In genomic region chr2:120628886-120629735, GRCm38 (mm10) we compare ENCODE assay signal across 7 mouse cellular contexts. TPM values are rescaled to one million over a fixed set of nuclear protein-coding genes. Genes with fewer than 3 reads are reported as not detected.
A peak's percentile ranks its signal among the peaks of the same experiment; 100 is the strongest.
DNase-seq lines count a peak whose midpoint lies in the region; ATAC-seq lines count a peak whose summit lies in the region.

Stard9 (plus strand) TSS chr2:120629121.

- peak; percentile 99 for DNase-seq in adrenal gland, adult 2 months
- DNase-seq in embryo, embryonic 11.5 days (ENCODE audit: low read depth, low spot score): peak; percentile 98
- DNase-seq in gastrocnemius, postnatal 36 days: peak; percentile 96 to 98
- peak; percentile 97 to 99 for DNase-seq in left cerebral cortex, postnatal 25 days (ENCODE audit: low spot score in 2 of 2)
- peak; percentile 98 for DNase-seq in midbrain, embryonic 10.5 days (ENCODE audit: low spot score)
- peak; percentile 92 for DNase-seq in right cerebral cortex, postnatal 4 days

- 0 out of 2 replicates have a peak, but pooled peaks cover 3% of the 10 kb centered on the region for H3K4me1 ChIP-seq in intestine, embryonic 15.5 days (replicated peaks)
- peaks cover 8% of the 10 kb centered on the region for H3K4me1 ChIP-seq in midbrain, embryonic 10.5 days

- H3K4me3 ChIP-seq in intestine, embryonic 15.5 days (replicated peaks): peak within 1 kb of the TSS; percentile 59
- H3K4me3 ChIP-seq in midbrain, embryonic 10.5 days: peak within 1 kb of the TSS; percentile 68

- peak within 1 kb of the TSS; percentile 51; the same call in 1 of the 2 replicates for H3K27ac ChIP-seq in intestine, embryonic 15.5 days
- peak within 1 kb of the TSS; percentile 82 for H3K27ac ChIP-seq in midbrain, embryonic 10.5 days (replicated peaks)

- H3K4me2 ChIP-seq in intestine, embryonic 15.5 days (replicated peaks): peak within 1 kb of the TSS; percentile 82

- peak; percentile 100 for ATAC-seq in intestine, embryonic 15.5 days

- no peaks in the 10 kb centered on the region for H3K9me3 ChIP-seq in intestine, embryonic 15.5 days
- no peaks in the 10 kb centered on the region for H3K9me3 ChIP-seq in midbrain, embryonic 10.5 days (replicated peaks)

- peak within 1 kb of the TSS; percentile 58 for H3K9ac ChIP-seq in intestine, embryonic 15.5 days

- no peaks in the 10 kb centered on the region for H3K27me3 ChIP-seq in intestine, embryonic 15.5 days (replicated peaks)
- no peaks in the 10 kb centered on the region for H3K27me3 ChIP-seq in midbrain, embryonic 10.5 days (ENCODE audit: low read depth, poor library complexity, severe bottlenecking)

- intact Hi-C loops in gastrocnemius, postnatal 36 days (cut with DNase I): no loop called here
- intact Hi-C loops in left cerebral cortex, postnatal 25 days (cut with DNase I): loop anchor here (2.0 to 5.0 kb wide), 2 partner anchors 20 to 62 kb away; partner anchors contain the start of genes Haus2, Lrrc57 and Snap23

- 2% methylated on average over 36 of the region's 36 CpGs for WGBS in intestine, embryonic 15.5 days
- 2% methylated on average over 36 of the region's 36 CpGs for WGBS in midbrain, embryonic 10.5 days

- H3K36me3 ChIP-seq in intestine, embryonic 15.5 days: no peaks in the 10 kb centered on the region
- no peaks in the 10 kb centered on the region for H3K36me3 ChIP-seq in midbrain, embryonic 10.5 days

RNA-seq across cellular contexts. Expression of gene Stard9, which starts in this region (rescaled TPM):
- total RNA-seq in adrenal gland, adult 2 months (2021): 1 to 10 TPM; 8.7 to 9.0 TPM
- polyA plus RNA-seq in adrenal gland, adult 2 months (2012; rRNA removed): 5.1 and 5.9 TPM in 2 replicates
- total RNA-seq in gastrocnemius, postnatal 36 days (2021): 1 to 10 TPM; 3.6 to 3.9 TPM
- polyA plus RNA-seq in intestine, embryonic 15.5 days (2015; fragmentation: Nextera tagmentation; extraction: Ambion mirVana): 2.9 and 3.3 TPM in 2 replicates
- 1 to 10 TPM; 7.1 to 9.3 TPM for total RNA-seq in left cerebral cortex, postnatal 25 days (2021)
- 2.1 and 2.2 TPM in 2 replicates for polyA plus RNA-seq in midbrain, embryonic 10.5 days (2016; fragmentation: Nextera tagmentation; extraction: Ambion mirVana)

Comparison
In these comparisons a context has a peak if more than half of its experiments do, and no peak if none do; other contexts are left out.
1. Peak in every context shown above with its lines: DNase-seq, ATAC-seq, H3K4me3 ChIP-seq and H3K27ac ChIP-seq.